Mouse (Mus musculus) liver, postnatal 0 days (tissue): ENCODE data around the gene Fgf11.

Source experiments
- CTCF ChIP-seq: sonication (generic); IDR thresholded peaks from 2 replicates; pipeline ENCODE4 v1.5.1; 2016; ENCODE audit warnings: antibody characterized with exemption, low read depth
- EP300 ChIP-seq: IDR thresholded peaks from 2 replicates; pipeline ENCODE4 v1.6.1; 2016; ENCODE audit warnings: antibody characterized with exemption, low read depth, mild to moderate bottlenecking

DNA sequence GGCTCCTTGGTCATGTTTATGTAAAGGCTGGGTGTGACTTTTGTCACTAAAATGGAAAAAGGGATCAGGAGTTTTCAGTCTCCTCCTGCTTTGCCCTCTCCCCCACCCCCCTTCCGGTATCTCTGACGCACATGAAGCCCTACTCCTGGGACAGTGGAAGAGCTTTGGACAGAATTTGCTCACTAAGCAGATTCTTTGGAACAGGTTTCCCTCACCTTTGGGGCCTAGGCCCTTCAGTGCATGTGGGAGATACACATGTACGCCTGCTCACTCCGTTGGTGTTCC is 34.1 kb downstream of the Fgf11 start:
- no peak for TF ChIP-seq CTCF
- no peak for TF ChIP-seq EP300
